Mouse (Mus musculus) lung, adult 2 months (tissue): ENCODE measurements around the gene Cdkal1. TPM values are rescaled to one million over a fixed set of nuclear protein-coding genes. Genes with fewer than 3 reads are reported as not detected.

Source experiments
- DNase-seq: peaks from one replicate; pipeline ENCODE4 v3.0.0; 2022
- H3K4me1 ChIP-seq: fragments of 200-500 bp; 2 replicates; pipeline ENCODE4 v1.6.1; 2011; ENCODE audit warnings: low read length; ENCODE audit not compliant: control insufficient read depth, insufficient read depth
- H3K4me3 ChIP-seq: fragments of 200-500 bp; replicated peaks from 2 replicates; pipeline ENCODE3; 2011; ENCODE audit warnings: low read depth, mild to moderate bottlenecking, control low read depth, low read length; ENCODE audit errors: extremely low read depth
- CTCF ChIP-seq: fragments of 200-500 bp; IDR thresholded peaks from 2 replicates; pipeline ENCODE4 v1.5.1; 2011; ENCODE audit warnings: mild to moderate bottlenecking, low read length, control low read depth; ENCODE audit not compliant: insufficient read depth
- POLR2A ChIP-seq: fragments of 200-500 bp; IDR thresholded peaks from 2 replicates; pipeline ENCODE4 v1.6.1; 2011; ENCODE audit warnings: low read depth, mild to moderate bottlenecking, control low read depth, low read length, borderline replicate concordance; ENCODE audit errors: extremely low read depth
- WGBS: fragments of 180-500 bp; shearing (Covaris S2); methylation state at CpG from one replicate; pipeline ENCODE4 v1.1.7; 2018; 5-methylcytosine and 5-hydroxymethylcytosine counted together
- polyA plus RNA-seq: library from polyadenylated mRNA; depleted of rRNA; stranded (reverse); fragments of >200 nt; gene quantifications from 2 replicates; pipeline ENCODE4 v1.2.3, GENCODE M21; 2012

Gene Cdkal1
- polyA plus RNA-seq, 1 experiment = 2.6 TPM

- 16% methylated on average over 4 of the region's 4 CpGs for WGBS
Measured at GRCm38 (mm10) chr13:29835170-29835569, 20.3 kb downstream of the Cdkal1 start.

GRCm38 (mm10) chr13:29833751-29834150 is 21.7 kb downstream of the Cdkal1 start:
- 75% methylated on average over 8 of the region's 8 CpGs for WGBS
- Histone ChIP-seq H3K4me1 (no peaks in the 10 kb centered on the region), H3K4me3 (no peak overlapping the region)
- TF ChIP-seq POLR2A = no peak
- no peak for TF ChIP-seq CTCF
- DNase-seq = no peak

More at GRCm38 (mm10) chr13:29835170-29835569, 20.3 kb downstream of the Cdkal1 start:
- Histone ChIP-seq H3K4me1 (no peaks in the 10 kb centered on the region), H3K4me3 (no peak overlapping the region)
- no peak for DNase-seq
- no peak for TF ChIP-seq POLR2A
- TF ChIP-seq CTCF = 0 out of 2 replicates have a peak, but pooled peaks have one; percentile 30

- DNase-seq = no peak
- WGBS = 74% methylated on average over 4 of the region's 4 CpGs
- no peaks in the 10 kb centered on the region for H3K4me1 ChIP-seq
- no peak for TF ChIP-seq CTCF
- TF ChIP-seq POLR2A = no peak
- no peak overlapping the region for H3K4me3 ChIP-seq
Measured at GRCm38 (mm10) chr13:29831126-29831525, 24.3 kb downstream of the Cdkal1 start.

GRCm38 (mm10) chr13:29828032-29828431 is 27.4 kb downstream of the Cdkal1 start:
- H3K4me3 ChIP-seq = no peak overlapping the region
- WGBS = 58% methylated on average over 1 of the region's 1 CpGs
- no peak for TF ChIP-seq CTCF
- no peak for DNase-seq
- no peaks in the 10 kb centered on the region for H3K4me1 ChIP-seq

- DNase-seq = no peak
- TF ChIP-seq CTCF (no peak), POLR2A (no peak)
- 62% methylated on average over 2 of the region's 2 CpGs for WGBS
- Histone ChIP-seq H3K4me3 (no peak overlapping the region), H3K4me1 (no peaks in the 10 kb centered on the region)
Measured at GRCm38 (mm10) chr13:29826469-29826868, 29.0 kb downstream of the Cdkal1 start.

- H3K4me1 ChIP-seq = no peaks in the 10 kb centered on the region
- no peak for TF ChIP-seq CTCF
- TF ChIP-seq POLR2A = no peak
- H3K4me3 ChIP-seq = no peak overlapping the region
- no peak for DNase-seq
Measured at GRCm38 (mm10) chr13:29826041-29826440, 29.4 kb downstream of the Cdkal1 start.

- no peak for DNase-seq
- WGBS = 87% methylated on average over 4 of the region's 4 CpGs
- no peak overlapping the region for H3K4me3 ChIP-seq
- no peaks in the 10 kb centered on the region for H3K4me1 ChIP-seq
- TF ChIP-seq POLR2A = no peak
- no peak for TF ChIP-seq CTCF
Measured at GRCm38 (mm10) chr13:29824797-29825196, 30.7 kb downstream of the Cdkal1 start.

GRCm38 (mm10) chr13:29824326-29824725 is 31.1 kb downstream of the Cdkal1 start:
- TF ChIP-seq POLR2A (no peak), CTCF (no peak)
- 83% methylated on average over 8 of the region's 8 CpGs for WGBS

GRCm38 (mm10) chr13:29823906-29824305 is 31.6 kb downstream of the Cdkal1 start:
- TF ChIP-seq CTCF (no peak), POLR2A (no peak)
- no peak overlapping the region for H3K4me3 ChIP-seq
- DNase-seq = no peak
- 76% methylated on average over 9 of the region's 9 CpGs for WGBS
- no peaks in the 10 kb centered on the region for H3K4me1 ChIP-seq

More at GRCm38 (mm10) chr13:29824326-29824725, 31.1 kb downstream of the Cdkal1 start:
- Histone ChIP-seq H3K4me3 (no peak overlapping the region), H3K4me1 (no peaks in the 10 kb centered on the region)
- DNase-seq = no peak

GRCm38 (mm10) chr13:29823487-29823886 is 32.0 kb downstream of the Cdkal1 start:
- H3K4me1 ChIP-seq = no peaks in the 10 kb centered on the region
- no peak for TF ChIP-seq CTCF
- TF ChIP-seq POLR2A = no peak
- no peak for DNase-seq
- H3K4me3 ChIP-seq = no peak overlapping the region
- WGBS = 92% methylated on average over 8 of the region's 8 CpGs
